Comparison of ENCODE assay signal across 8 mouse cellular contexts in the genomic region with DNA sequence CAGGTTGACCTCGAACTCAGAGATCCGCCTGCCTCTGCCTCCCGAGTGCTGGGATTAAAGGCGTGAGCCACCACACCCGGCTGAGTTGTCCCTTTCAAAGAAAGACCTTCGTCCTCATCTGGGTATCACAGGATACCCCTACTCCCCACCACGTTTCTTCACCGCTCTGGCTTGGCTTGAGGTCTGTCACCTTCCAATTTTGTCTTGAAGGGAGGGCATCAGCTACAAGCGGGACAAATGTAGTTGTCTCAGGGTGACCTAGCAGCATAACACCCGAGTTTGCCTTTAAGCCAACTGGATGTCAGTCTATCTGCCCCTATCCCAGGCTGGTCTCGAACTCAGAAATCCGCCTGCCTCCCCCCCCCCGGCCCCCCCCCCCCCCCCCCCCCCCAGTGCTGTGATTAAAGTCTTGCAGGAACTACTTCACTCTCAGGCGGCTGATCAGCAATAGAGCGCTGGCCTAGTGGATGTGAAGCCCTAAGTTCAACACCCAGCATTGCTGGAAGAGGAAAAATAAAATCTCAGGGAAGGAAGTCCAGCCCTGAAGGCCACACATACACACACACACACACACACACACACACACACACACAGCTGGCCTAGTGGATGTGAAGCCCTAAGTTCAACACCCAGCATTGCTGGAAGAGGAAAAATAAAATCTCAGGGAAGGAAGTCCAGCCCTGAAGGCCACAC. TPM values are rescaled to one million over a fixed set of nuclear protein-coding genes. Genes with fewer than 3 reads are reported as not detected.
DNase-seq lines count a peak whose midpoint lies in the region; ATAC-seq and TF ChIP-seq lines count a peak whose summit lies in the region.
"Not testable (repeated sequence)": the region's sequence is repeated elsewhere in the genome, so short reads cannot be mapped to it uniquely, and the experiment has no call there.

A gene (plus strand): TSS at position 627 of the 693 bp plus-strand sequence.

- 75% methylated on average over 13 of the region's 15 CpGs for WGBS in embryonic facial prominence, embryonic 15.5 days
- 77% methylated on average over 15 of the region's 15 CpGs for WGBS in hindbrain, embryonic 10.5 days
- 82% methylated on average over 13 of the region's 15 CpGs for WGBS in liver, adult 2 months
- WGBS in midbrain, embryonic 13.5 days, result 78% methylated on average over 15 of the region's 15 CpGs
- 83% methylated on average over 13 of the region's 15 CpGs for WGBS in stomach, postnatal 0 days

- TF ChIP-seq EP300 in stomach, postnatal 0 days (optimal IDR thresholded peaks at IDR 0.05), result not testable (repeated sequence)

- not testable (repeated sequence) for ATAC-seq in embryonic facial prominence, embryonic 15.5 days (ENCODE audit: insufficient number of reproducible peaks, low FRiP score, low TSS enrichment, low read depth)
- ATAC-seq in midbrain, embryonic 13.5 days, result peak; percentile 25
- ATAC-seq in stomach, postnatal 0 days (ENCODE audit: low FRiP score, low TSS enrichment), result peak; percentile 8

- H3K27ac ChIP-seq in embryonic facial prominence, embryonic 15.5 days (replicated peaks), result peak within 1 kb of the TSS; percentile 98
- peak within 1 kb of the TSS; percentile 100 for H3K27ac ChIP-seq in hindbrain, embryonic 10.5 days
- H3K27ac ChIP-seq in liver, adult 2 months (replicated peaks; ENCODE audit: insufficient read depth, low read depth, low read length), result peak within 1 kb of the TSS; percentile 97
- peak within 1 kb of the TSS; percentile 97 for H3K27ac ChIP-seq in midbrain, embryonic 13.5 days
- H3K27ac ChIP-seq in stomach, postnatal 0 days (replicated peaks), result peak within 1 kb of the TSS; percentile 92

- H3K9ac ChIP-seq in embryonic facial prominence, embryonic 15.5 days, result peak within 1 kb of the TSS; percentile 94
- H3K9ac ChIP-seq in liver, adult 2 months (ENCODE audit: low read depth, low read length), result peak within 1 kb of the TSS; percentile 95
- peak within 1 kb of the TSS; percentile 91 for H3K9ac ChIP-seq in midbrain, embryonic 13.5 days (replicated peaks)
- peak within 1 kb of the TSS; percentile 87 for H3K9ac ChIP-seq in stomach, postnatal 0 days (ENCODE audit: low read length)

- TF ChIP-seq CTCF in liver, adult 2 months (IDR thresholded peaks at IDR 0.05; ENCODE audit: low read depth, low read length); stomach, postnatal 0 days (IDR thresholded peaks at IDR 0.05; ENCODE audit: low read depth): not testable (repeated sequence)

- H3K79me2 ChIP-seq in liver, adult 2 months (ENCODE audit: control insufficient read depth, insufficient read depth, low read length), result peaks cover 13% of the 10 kb centered on the region; the same call in 1 of the 2 replicates

- not testable (repeated sequence) for H3K9me3 ChIP-seq in embryonic facial prominence, embryonic 15.5 days (replicated peaks); hindbrain, embryonic 10.5 days; midbrain, embryonic 13.5 days; stomach, postnatal 0 days (ENCODE audit: control insufficient read depth, low read length)

- H3K27me3 ChIP-seq in embryonic facial prominence, embryonic 15.5 days; hindbrain, embryonic 10.5 days (ENCODE audit: insufficient read depth, poor library complexity, severe bottlenecking); liver, adult 2 months (ENCODE audit: control insufficient read depth, insufficient read depth, low read length); midbrain, embryonic 13.5 days; stomach, postnatal 0 days (ENCODE audit: control insufficient read depth, insufficient read depth, low read length): not testable (repeated sequence)

- peak within 1 kb of the TSS; percentile 96 for H3K4me3 ChIP-seq in embryonic facial prominence, embryonic 15.5 days (replicated peaks)
- peak within 1 kb of the TSS; percentile 89 for H3K4me3 ChIP-seq in hindbrain, embryonic 10.5 days
- H3K4me3 ChIP-seq in liver, adult 2 months (ENCODE audit: insufficient read depth, low read depth, low read length), result peak within 1 kb of the TSS; percentile 86
- peak within 1 kb of the TSS; percentile 82 for H3K4me3 ChIP-seq in midbrain, embryonic 13.5 days (replicated peaks)
- peak within 1 kb of the TSS; percentile 62 for H3K4me3 ChIP-seq in stomach, postnatal 0 days (ENCODE audit: low read depth, low read length)

- DNase-seq in adrenal gland, postnatal 14 days; gastrocnemius, postnatal 4 days (ENCODE audit: low spot score in 2 of 2); hindbrain, embryonic 10.5 days (ENCODE audit: low spot score); layer of hippocampus, adult 18-20 months (ENCODE audit: low spot score in 2 of 2); liver, adult 2 months (ENCODE audit: extremely low read depth, low read depth, low spot score); stomach, postnatal 0 days (ENCODE audit: low spot score): not testable (repeated sequence)

- TF ChIP-seq POLR2A in liver, adult 2 months (IDR thresholded peaks at IDR 0.05; ENCODE audit: extremely low read depth, insufficient read depth, low read length), result not testable (repeated sequence)

- H3K36me3 ChIP-seq in embryonic facial prominence, embryonic 15.5 days, result peaks cover 14% of the 10 kb centered on the region
- peaks cover 20% of the 10 kb centered on the region for H3K36me3 ChIP-seq in hindbrain, embryonic 10.5 days
- H3K36me3 ChIP-seq in liver, adult 2 months (ENCODE audit: control insufficient read depth, insufficient read depth, low read length); stomach, postnatal 0 days (ENCODE audit: control insufficient read depth, insufficient read depth, low read length): not testable (repeated sequence)
- peaks cover 15% of the 10 kb centered on the region for H3K36me3 ChIP-seq in midbrain, embryonic 13.5 days

- H3K4me2 ChIP-seq in embryonic facial prominence, embryonic 15.5 days (replicated peaks), result peak within 1 kb of the TSS; percentile 75
- H3K4me2 ChIP-seq in midbrain, embryonic 13.5 days (replicated peaks), result peak within 1 kb of the TSS; percentile 90
- peak within 1 kb of the TSS; percentile 74 for H3K4me2 ChIP-seq in stomach, postnatal 0 days (replicated peaks; ENCODE audit: low read depth)

- peaks cover 13% of the 10 kb centered on the region for H3K4me1 ChIP-seq in embryonic facial prominence, embryonic 15.5 days
- H3K4me1 ChIP-seq in hindbrain, embryonic 10.5 days (replicated peaks), result peaks cover 12% of the 10 kb centered on the region
- H3K4me1 ChIP-seq in liver, adult 2 months (ENCODE audit: control insufficient read depth, insufficient read depth, low read length); stomach, postnatal 0 days (replicated peaks; ENCODE audit: control insufficient read depth, insufficient read depth): not testable (repeated sequence)
- H3K4me1 ChIP-seq in midbrain, embryonic 13.5 days (replicated peaks), result peaks cover 17% of the 10 kb centered on the region

RNA-seq across cellular contexts. Expression of the gene that starts here (rescaled TPM):
- 91.2 and 98.3 TPM in 2 replicates for total RNA-seq in adrenal gland, postnatal 14 days (2021)
- 62.2 and 68.6 TPM in 2 replicates for polyA plus RNA-seq in embryonic facial prominence, embryonic 15.5 days (2015; fragmentation: Nextera tagmentation; extraction: Ambion mirVana)
- total RNA-seq in gastrocnemius, postnatal 4 days (2021), result 10 to 100 TPM; 79.4 to 83.9 TPM
- polyA plus RNA-seq in hindbrain, embryonic 10.5 days (2016; fragmentation: Nextera tagmentation; extraction: Ambion mirVana), result 80.3 and 80.7 TPM in 2 replicates
- 100 to 1,000 TPM; 156 TPM for total RNA-seq in layer of hippocampus, adult 18-20 months (2021)
- total RNA-seq in liver, adult 2 months (2014; rRNA removed), result 19.8 and 28.7 TPM in 2 replicates
- 24.2 and 33.9 TPM in 2 replicates for polyA plus RNA-seq in liver, adult 2 months (2012; rRNA removed)
- polyA plus RNA-seq in midbrain, embryonic 13.5 days (2015; fragmentation: Nextera tagmentation; extraction: Ambion mirVana), result 84.6 and 94.4 TPM in 2 replicates
- polyA plus RNA-seq in stomach, postnatal 0 days (2015; fragmentation: Nextera tagmentation; extraction: Ambion mirVana), result 22.7 TPM in 2 replicates
